Mouse (Mus musculus) C2C12 (cell line): Measurements from ENCODE around the gene Gm37240. TPM values are rescaled to one million over a fixed set of nuclear protein-coding genes. Genes with fewer than 3 reads are reported as not detected.

Experiments
- H3K27me3 ChIP-seq: one replicate; pipeline ENCODE4 v1.6.1; 2011; ENCODE audit not compliant: control insufficient read depth, insufficient read depth, insufficient read length
- H3K36me3 ChIP-seq: one replicate; pipeline ENCODE4 v1.6.1; 2011; ENCODE audit not compliant: control insufficient read depth, insufficient read depth
- H3K4me3 ChIP-seq: one replicate; pipeline ENCODE4 v1.5.1; 2011; ENCODE audit warnings: mild to moderate bottlenecking, control low read depth; ENCODE audit not compliant: poor library complexity, insufficient read depth, severe bottlenecking
- H3K79me2 ChIP-seq: one replicate; pipeline ENCODE4 v1.6.1; 2011; ENCODE audit not compliant: control insufficient read depth, insufficient read depth
- H3K79me3 ChIP-seq: one replicate; pipeline ENCODE4 v1.6.1; 2011; ENCODE audit warnings: low read depth, control low read depth
- H3ac ChIP-seq: one replicate; pipeline ENCODE3; 2011; ENCODE audit warnings: low read depth; ENCODE audit not compliant: control insufficient read depth, insufficient read length
- CEBPB ChIP-seq: IDR thresholded peaks from one replicate; pipeline ENCODE4 v1.6.1; 2011; ENCODE audit warnings: low read depth, mild to moderate bottlenecking, control low read depth, moderate library complexity
- CTCF ChIP-seq: IDR thresholded peaks from one replicate; pipeline ENCODE4 v1.5.1; 2011; ENCODE audit not compliant: control insufficient read depth, insufficient read depth, insufficient read length
- FOSL1 ChIP-seq: IDR thresholded peaks from one replicate; pipeline ENCODE4 v1.8.0; 2011; ENCODE audit warnings: mild to moderate bottlenecking, low read length; ENCODE audit not compliant: poor library complexity, insufficient read depth, severe bottlenecking
- MAX ChIP-seq: IDR thresholded peaks from one replicate; pipeline ENCODE4 v1.6.1; 2011; ENCODE audit warnings: mild to moderate bottlenecking, control low read depth
- MYOD1 ChIP-seq: IDR thresholded peaks from one replicate; pipeline ENCODE4 v1.6.1; 2011; ENCODE audit warnings: low read depth; ENCODE audit not compliant: control insufficient read depth, insufficient read length
- MYOG ChIP-seq: IDR thresholded peaks from one replicate; pipeline ENCODE4 v1.6.1; 2011; ENCODE audit not compliant: control insufficient read depth, insufficient read length; ENCODE audit errors: extremely low read depth
- USF1 ChIP-seq: IDR thresholded peaks from one replicate; pipeline ENCODE4 v1.6.1; 2011; ENCODE audit warnings: low read depth, mild to moderate bottlenecking, control low read depth, moderate library complexity
- polyA plus RNA-seq: library from polyadenylated mRNA; unstranded; fragments of >200 nt; fragmentation: generic; extraction: Trizol; gene quantifications from one replicate; pipeline ENCODE4 v1.2.1, GENCODE M21; 2012; ENCODE audit warnings: missing spikeins

The Gm37240 gene
- polyA plus RNA-seq, 1 experiment = 7.3 TPM

- no peaks in the 10 kb centered on the region for H3K79me2 ChIP-seq
- H3ac ChIP-seq = no peak overlapping the region
- H3K4me3 ChIP-seq = no peak overlapping the region
- no peaks in the 10 kb centered on the region for H3K36me3 ChIP-seq
- TF ChIP-seq MYOG (no peak), MAX (no peak), USF1 (no peak), MYOD1 (no peak), CEBPB (no peak), FOSL1 (no peak), CTCF (no peak)
- H3K27me3 ChIP-seq = no peaks in the 10 kb centered on the region
- H3K79me3 ChIP-seq = no peaks in the 10 kb centered on the region
Measured at GRCm38 (mm10) chr3:85145076-85145475, 742.2 kb downstream of the Gm37240 start.

- Histone ChIP-seq H3K27me3 (no peaks in the 10 kb centered on the region), H3K79me3 (no peaks in the 10 kb centered on the region), H3K79me2 (no peaks in the 10 kb centered on the region), H3ac (no peak overlapping the region), H3K36me3 (no peaks in the 10 kb centered on the region), H3K4me3 (no peak overlapping the region)
- TF ChIP-seq MYOG = no peak
- no peak for TF ChIP-seq CEBPB
- TF ChIP-seq MAX = no peak
- no peak for TF ChIP-seq CTCF
- TF ChIP-seq MYOD1 = no peak
- no peak for TF ChIP-seq FOSL1
- no peak for TF ChIP-seq USF1
Measured at GRCm38 (mm10) chr3:85144425-85144824, 742.9 kb downstream of the Gm37240 start.

- TF ChIP-seq USF1 (no peak), FOSL1 (no peak), MYOD1 (no peak), CEBPB (no peak), MYOG (no peak), MAX (no peak), CTCF (no peak)
- no peaks in the 10 kb centered on the region for H3K36me3 ChIP-seq
- H3K79me2 ChIP-seq = no peaks in the 10 kb centered on the region
- H3ac ChIP-seq = no peak overlapping the region
- no peaks in the 10 kb centered on the region for H3K79me3 ChIP-seq
- no peak overlapping the region for H3K4me3 ChIP-seq
- no peaks in the 10 kb centered on the region for H3K27me3 ChIP-seq
Measured at GRCm38 (mm10) chr3:85140488-85140887, 746.8 kb downstream of the Gm37240 start.

GRCm38 (mm10) chr3:85138407-85138806, 748.9 kb downstream of the Gm37240 start:
- Histone ChIP-seq H3K36me3 (no peaks in the 10 kb centered on the region), H3K79me2 (no peaks in the 10 kb centered on the region), H3K4me3 (no peak overlapping the region), H3ac (no peak overlapping the region), H3K27me3 (no peaks in the 10 kb centered on the region), H3K79me3 (no peaks in the 10 kb centered on the region)
- TF ChIP-seq USF1 (no peak), MAX (no peak), CTCF (no peak), MYOG (no peak), FOSL1 (no peak), CEBPB (no peak), MYOD1 (no peak)

GRCm38 (mm10) chr3:85133561-85133960, 753.8 kb downstream of the Gm37240 start:
- Histone ChIP-seq H3K79me3 (no peaks in the 10 kb centered on the region), H3K4me3 (no peak overlapping the region), H3K79me2 (no peaks in the 10 kb centered on the region), H3K36me3 (no peaks in the 10 kb centered on the region), H3ac (no peak overlapping the region), H3K27me3 (no peaks in the 10 kb centered on the region)
- no peak for TF ChIP-seq FOSL1
- no peak for TF ChIP-seq MYOG
- TF ChIP-seq CTCF = no peak
- TF ChIP-seq CEBPB = no peak
- TF ChIP-seq MYOD1 = no peak
- no peak for TF ChIP-seq MAX
- no peak for TF ChIP-seq USF1

GRCm38 (mm10) chr3:85131878-85132277, 755.4 kb downstream of the Gm37240 start:
- H3K27me3 ChIP-seq = no peaks in the 10 kb centered on the region
- no peaks in the 10 kb centered on the region for H3K79me2 ChIP-seq
- H3K79me3 ChIP-seq = no peaks in the 10 kb centered on the region
- H3ac ChIP-seq = no peak overlapping the region
- no peak overlapping the region for H3K4me3 ChIP-seq
- no peak for TF ChIP-seq MYOD1
- TF ChIP-seq FOSL1 = no peak
- no peak for TF ChIP-seq MYOG
- no peak for TF ChIP-seq MAX
- no peak for TF ChIP-seq CTCF
- TF ChIP-seq USF1 = no peak
- no peak for TF ChIP-seq CEBPB
- no peaks in the 10 kb centered on the region for H3K36me3 ChIP-seq
